Mouse (Mus musculus) MEL (cell line): ENCODE measurements around the gene Gorasp2.

Experiments used
- BHLHE40 ChIP-seq: IDR thresholded peaks from 2 replicates; pipeline ENCODE4 v1.6.1; 2012; ENCODE audit warnings: low read depth, mild to moderate bottlenecking, inconsistent platforms, low read length, improper control_type of control experiment, borderline replicate concordance
- CHD1 ChIP-seq: IDR thresholded peaks from 2 replicates; pipeline ENCODE4 v1.6.1; 2012; ENCODE audit warnings: low read depth, mild to moderate bottlenecking, inconsistent platforms, low read length, improper control_type of control experiment
- CTCF ChIP-seq, 3 experiments: IDR thresholded peaks in 2 of 3; conservative IDR thresholded peaks in 1 of 3; 2 replicates each; pipeline ENCODE4 v1.5.1; 2011 to 2012; ENCODE audit warnings: low read length in 3 of 3, low read depth in 2 of 3, mild to moderate bottlenecking in 2 of 3, improper control_type of control experiment in 1 of 3, inconsistent platforms in 1 of 3, mixed read lengths in 1 of 3, moderate library complexity in 1 of 3; ENCODE audit not compliant: control insufficient read depth in 1 of 3, insufficient read depth in 1 of 3, poor library complexity in 1 of 3, severe bottlenecking in 1 of 3
- ETS1 ChIP-seq: IDR thresholded peaks from 2 replicates; pipeline ENCODE4 v1.6.1; 2012; ENCODE audit warnings: low read depth, mild to moderate bottlenecking, inconsistent platforms, low read length, improper control_type of control experiment, moderate library complexity
- HCFC1 ChIP-seq: IDR thresholded peaks from 2 replicates; pipeline ENCODE4 v1.6.1; 2012; ENCODE audit warnings: low read depth, mild to moderate bottlenecking, inconsistent platforms, low read length, improper control_type of control experiment, moderate library complexity
- MAZ ChIP-seq: IDR thresholded peaks from 2 replicates; pipeline ENCODE4 v1.6.1; 2012; ENCODE audit warnings: low read depth, mild to moderate bottlenecking, inconsistent platforms, low read length, improper control_type of control experiment
- MYC ChIP-seq: IDR thresholded peaks from 2 replicates; pipeline ENCODE4 v1.6.1; 2011; ENCODE audit warnings: low read depth, mild to moderate bottlenecking, low read length, improper control_type of control experiment, moderate library complexity
- NELFE ChIP-seq: IDR thresholded peaks from 2 replicates; pipeline ENCODE4 v1.6.1; 2011; ENCODE audit warnings: low read depth, low read length, improper control_type of control experiment
- NRF1 ChIP-seq: IDR thresholded peaks from 2 replicates; pipeline ENCODE4 v1.6.1; 2014; ENCODE audit warnings: low read depth, mild to moderate bottlenecking, inconsistent platforms, low read length, improper control_type of control experiment, moderate library complexity; ENCODE audit not compliant: poor library complexity, insufficient read depth, severe bottlenecking
- POLR2A ChIP-seq, 2 experiments: IDR thresholded peaks; 2 replicates each; pipeline ENCODE4 v1.6.1; 2011 to 2012; ENCODE audit warnings: low read length in 2 of 2, mild to moderate bottlenecking in 2 of 2, control low read depth in 1 of 2, improper control_type of control experiment in 1 of 2, low read depth in 1 of 2, moderate library complexity in 1 of 2; ENCODE audit not compliant: control insufficient read depth in 1 of 2, insufficient read depth in 1 of 2, poor library complexity in 1 of 2
- SMC3 ChIP-seq: IDR thresholded peaks from 2 replicates; pipeline ENCODE4 v1.6.1; 2011; ENCODE audit warnings: low read depth, low read length, improper control_type of control experiment
- ZMIZ1 ChIP-seq: IDR thresholded peaks from 2 replicates; pipeline ENCODE4 v1.6.1; 2012; ENCODE audit warnings: low read depth, mild to moderate bottlenecking, inconsistent platforms, low read length, improper control_type of control experiment, moderate library complexity

DNA sequence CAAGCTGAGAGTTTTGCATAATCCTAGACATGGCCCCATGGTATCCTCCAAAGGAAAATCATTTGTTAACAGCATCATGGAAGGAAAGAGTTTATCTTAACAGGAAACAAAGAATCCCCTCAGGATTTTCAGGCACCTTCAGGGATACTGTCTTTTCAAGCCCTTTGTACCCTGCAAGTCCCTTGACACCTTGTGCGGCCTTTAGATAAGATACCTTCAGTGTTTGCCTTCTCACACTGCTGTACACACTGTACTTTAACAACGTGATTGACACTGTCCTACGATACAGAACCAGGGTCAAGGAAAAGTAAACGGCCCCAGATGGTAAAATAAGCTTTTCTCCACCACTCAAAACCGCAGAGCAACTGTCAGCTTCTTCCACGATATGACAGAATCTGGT, 9.6 kb upstream of the Gorasp2 start:
- no peak for TF ChIP-seq SMC3
- no peak for TF ChIP-seq CTCF (IDR thresholded peaks at IDR 0.05 in 2 of 3, conservative IDR thresholded peaks at IDR 0.05 in 1 of 3; ENCODE audit: control insufficient read depth in 1 of 3, insufficient read depth in 1 of 3, low read depth in 2 of 3, low read length in 3 of 3, poor library complexity in 1 of 3, severe bottlenecking in 1 of 3)
- TF ChIP-seq POLR2A (IDR thresholded peaks at IDR 0.05; ENCODE audit: control insufficient read depth in 1 of 2, insufficient read depth in 1 of 2, low read depth in 1 of 2, low read length in 2 of 2, poor library complexity in 1 of 2): no peak
- TF ChIP-seq NRF1: no peak
- TF ChIP-seq CHD1: no peak
- TF ChIP-seq ZMIZ1: no peak
- no peak for TF ChIP-seq MAZ
- no peak for TF ChIP-seq BHLHE40
- TF ChIP-seq ETS1: no peak
- no peak for TF ChIP-seq NELFE
- no peak for TF ChIP-seq MYC
- TF ChIP-seq HCFC1: no peak
